Mouse (Mus musculus) kidney, adult 9 months (tissue): ENCODE results near the gene Palm.
"Not testable (repeated sequence)": the region's sequence is repeated elsewhere in the genome, so short reads cannot be mapped to it uniquely, and the experiment has no call there.

Experiments used
- DNase-seq: peaks from one replicate; pipeline ENCODE4 v3.0.0; 2022

The Palm gene

GRCm38 (mm10) chr10:79793051-79793737 lies at the start of gene Palm:
Gene Palm, plus strand, starts transcription at chr10:79793572.
- DNase-seq, result peak; percentile 93

GRCm38 (mm10) chr10:79743650-79744365 lies 49.6 kb upstream of the Palm start:
- DNase-seq, result no peak

DNA sequence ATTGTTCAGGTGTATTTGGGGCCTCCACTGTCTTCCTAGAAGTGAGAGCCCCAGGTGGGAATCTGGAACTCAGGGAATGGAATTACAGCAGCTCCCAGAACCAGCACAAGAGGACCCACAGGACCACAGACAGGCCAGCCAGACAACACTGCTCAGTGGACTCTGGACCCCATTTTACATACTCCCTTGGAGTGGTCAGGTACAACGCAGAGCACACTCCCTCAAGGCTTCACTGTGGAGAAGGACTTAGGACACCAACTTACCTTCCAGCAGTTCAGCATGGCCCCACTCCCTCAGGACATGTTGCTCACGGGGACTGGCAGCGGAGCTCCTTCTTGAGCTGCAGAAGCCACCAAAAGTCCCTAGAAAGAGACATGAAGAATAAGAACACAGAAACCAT lies 48.0 kb upstream of the Palm start:
- DNase-seq, result peak; percentile 57

DNA sequence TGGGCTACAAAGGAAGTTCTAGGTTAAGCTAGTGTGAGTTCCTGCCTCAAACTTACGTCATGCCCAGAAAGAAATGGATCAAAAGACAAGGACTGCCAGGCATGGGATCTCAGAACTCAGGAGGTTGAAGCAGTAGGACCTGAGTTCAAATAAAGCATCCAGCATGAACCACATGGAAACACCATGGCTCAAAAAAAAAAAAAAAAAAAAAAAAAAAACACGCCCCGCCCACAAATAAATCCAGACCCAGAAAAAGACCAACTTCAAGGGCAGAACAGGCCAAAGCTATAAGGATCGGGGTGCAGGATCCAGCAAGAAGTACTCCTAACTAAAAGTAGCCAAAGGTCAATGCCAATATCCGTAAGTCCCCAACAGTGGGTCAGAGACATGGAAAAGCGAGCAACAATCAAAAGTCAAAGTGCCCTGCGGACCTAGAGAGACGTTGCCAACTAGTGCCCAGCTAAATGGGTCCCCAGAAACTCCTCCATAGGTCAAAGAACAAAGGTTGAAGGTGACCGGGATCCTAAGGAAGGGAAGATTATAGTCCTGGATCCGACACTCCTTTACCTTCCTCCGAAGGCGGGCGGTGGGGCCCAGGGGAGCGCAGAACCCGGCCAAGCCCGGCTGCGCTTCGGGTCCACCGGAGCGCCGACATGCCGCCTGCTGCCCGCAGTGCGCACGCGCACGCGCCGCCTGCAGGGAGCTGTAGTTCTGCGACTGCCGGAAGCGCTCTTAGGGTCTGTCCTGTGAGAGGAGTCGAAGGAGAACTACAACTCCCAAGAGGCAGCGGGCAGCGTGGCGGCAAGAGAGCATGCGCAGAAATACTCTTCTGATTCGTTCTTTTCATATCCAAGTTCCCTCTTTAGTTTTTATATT lies 47.2 kb upstream of the Palm start, which contains the start of gene Polrmt:
TSS of gene Polrmt (minus strand) at position 684 of the 876 bp plus-strand sequence.
- DNase-seq, result peak; percentile 99

DNA sequence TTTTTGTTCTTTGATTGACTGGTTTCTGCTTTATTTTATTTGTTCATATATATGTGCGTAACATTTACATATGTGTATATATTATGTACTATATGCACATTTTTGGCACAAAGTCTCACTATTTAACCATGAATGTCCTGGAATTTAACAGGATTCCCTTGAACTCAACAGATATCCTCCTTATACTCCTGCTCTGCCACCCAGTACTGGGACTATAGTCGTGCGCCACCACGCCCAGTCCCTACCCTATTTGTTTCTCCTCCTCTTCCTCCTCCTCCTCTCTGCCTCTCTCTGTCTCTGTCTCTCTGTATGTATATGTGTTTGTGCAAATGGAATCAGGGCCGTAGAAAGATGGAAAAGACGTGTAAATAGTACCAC lies 46.6 kb upstream of the Palm start:
- peak; percentile 42 for DNase-seq

DNA sequence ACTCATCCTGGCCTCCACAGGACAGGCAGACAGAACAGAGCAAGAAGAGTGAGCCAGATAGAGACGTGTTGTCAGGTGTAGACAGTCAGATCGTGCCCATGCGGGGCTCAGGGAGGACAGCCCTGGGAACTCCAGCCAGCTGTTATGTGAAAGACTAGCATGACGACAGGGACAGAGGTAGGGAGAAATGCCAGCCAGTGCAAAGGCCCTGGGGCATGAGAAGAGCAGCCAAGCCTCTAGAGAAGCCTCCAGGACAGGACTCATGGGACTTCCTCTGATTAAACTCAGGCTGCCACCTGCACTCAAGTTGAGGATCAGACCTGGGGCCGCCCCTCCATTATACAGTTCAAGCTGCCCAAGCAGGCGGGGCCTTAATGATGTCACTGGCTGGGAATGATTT lies 44.9 kb upstream of the Palm start:
- DNase-seq, result no peak

- DNase-seq, result peak; percentile 75
Measured at GRCm38 (mm10) chr10:79754856-79755516, 38.4 kb upstream of the Palm start, which contains the start of gene Fgf22. Gene Fgf22, plus strand, starts transcription at chr10:79755076.

DNA sequence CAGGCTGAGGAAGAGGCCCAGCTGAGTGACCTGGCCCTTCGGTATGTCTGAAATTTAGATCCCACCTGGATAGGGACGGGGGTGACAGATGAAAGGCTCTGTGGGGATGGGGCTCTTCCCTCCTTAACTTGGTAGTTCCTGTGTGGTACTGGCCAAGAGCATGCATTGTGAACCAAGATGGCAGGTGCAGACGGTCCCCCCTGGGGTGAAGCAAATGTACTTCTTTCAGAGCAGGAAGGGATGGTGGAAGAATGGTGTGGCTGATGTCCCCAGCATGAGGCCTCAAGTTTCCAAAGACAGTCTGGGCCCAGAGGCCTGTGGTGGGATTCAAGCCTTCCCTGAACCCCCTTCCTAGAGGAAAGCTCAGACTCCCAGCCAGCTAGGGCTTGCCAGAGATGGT lies 37.5 kb upstream of the Palm start:
- no peak for DNase-seq

DNA sequence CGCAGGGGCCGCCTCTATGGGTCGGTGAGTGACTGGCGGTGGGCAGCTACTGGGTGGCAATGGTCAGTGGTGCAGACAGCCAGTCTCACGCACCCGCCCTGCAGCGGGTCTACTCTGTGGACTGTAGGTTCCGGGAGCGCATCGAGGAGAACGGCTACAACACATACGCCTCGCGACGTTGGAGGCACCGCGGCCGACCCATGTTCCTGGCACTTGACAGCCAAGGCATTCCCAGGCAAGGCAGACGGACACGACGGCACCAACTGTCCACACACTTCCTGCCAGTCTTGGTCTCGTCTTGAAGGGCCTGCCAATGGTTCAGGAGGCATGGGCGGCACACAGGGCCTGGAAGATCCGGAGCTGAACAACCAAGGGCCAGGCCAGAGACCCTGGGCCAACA lies 36.7 kb upstream of the Palm start:
- DNase-seq, result no peak

DNA sequence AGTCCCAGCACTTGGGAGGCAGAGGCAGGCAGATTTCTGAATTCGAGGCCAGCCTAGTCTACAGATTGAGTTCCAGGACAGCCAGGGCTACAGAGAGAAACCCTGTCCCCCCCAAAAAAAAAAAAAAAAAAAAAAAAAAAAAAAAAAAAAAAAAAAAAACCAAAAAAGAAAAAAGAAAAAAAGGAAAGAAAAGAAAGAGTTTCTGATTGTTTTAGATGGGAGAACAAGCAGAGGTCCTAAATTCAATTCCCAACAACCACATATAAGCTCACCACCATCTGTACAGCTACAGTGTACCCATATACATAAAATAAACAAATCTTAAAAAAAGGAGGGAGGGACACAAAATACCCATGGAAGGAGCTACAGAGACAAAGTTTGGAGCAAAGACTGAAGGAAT lies 33.7 kb upstream of the Palm start:
- DNase-seq, result not testable (repeated sequence)

GRCm38 (mm10) chr10:79760603-79761143 lies 32.7 kb upstream of the Palm start:
- no peak for DNase-seq

DNA sequence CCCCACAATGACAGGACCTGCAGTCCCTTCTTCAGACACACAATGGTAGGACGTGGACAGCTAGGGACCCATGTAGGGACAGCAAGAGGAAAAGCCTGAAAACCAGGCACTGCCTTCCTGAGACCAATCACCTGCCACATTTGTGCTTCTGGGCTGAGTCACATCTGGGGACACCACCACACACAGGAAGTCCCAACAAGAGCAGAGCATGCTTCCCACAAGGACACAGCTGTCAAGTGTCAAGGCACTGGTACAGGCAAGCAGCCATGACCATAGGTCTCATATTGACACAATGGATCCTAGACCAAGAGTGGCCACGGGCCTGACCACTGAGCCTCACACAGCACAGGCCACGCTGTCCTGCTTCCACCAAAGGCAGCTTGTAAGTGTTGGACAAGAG lies 30.5 kb upstream of the Palm start:
- no peak for DNase-seq

DNA sequence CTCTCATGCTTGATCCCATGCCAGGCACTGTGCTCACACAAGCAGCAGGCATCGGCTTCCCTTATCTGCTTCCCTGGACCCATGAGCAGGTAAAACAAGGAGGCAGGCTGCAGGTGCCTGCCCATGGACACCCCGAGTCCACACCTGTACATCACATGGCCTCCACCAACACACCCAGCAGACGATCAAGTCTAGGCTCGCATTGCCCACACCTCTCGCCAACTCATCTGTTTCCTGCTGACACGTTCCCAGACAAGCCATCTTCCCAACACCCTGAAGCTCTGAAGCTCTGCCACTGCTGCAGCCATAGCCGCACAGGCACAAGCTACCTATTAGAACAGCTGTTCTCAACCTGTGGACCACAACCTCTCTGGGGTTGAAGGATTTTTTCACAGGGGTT lies 29.1 kb upstream of the Palm start:
- no peak for DNase-seq

DNA sequence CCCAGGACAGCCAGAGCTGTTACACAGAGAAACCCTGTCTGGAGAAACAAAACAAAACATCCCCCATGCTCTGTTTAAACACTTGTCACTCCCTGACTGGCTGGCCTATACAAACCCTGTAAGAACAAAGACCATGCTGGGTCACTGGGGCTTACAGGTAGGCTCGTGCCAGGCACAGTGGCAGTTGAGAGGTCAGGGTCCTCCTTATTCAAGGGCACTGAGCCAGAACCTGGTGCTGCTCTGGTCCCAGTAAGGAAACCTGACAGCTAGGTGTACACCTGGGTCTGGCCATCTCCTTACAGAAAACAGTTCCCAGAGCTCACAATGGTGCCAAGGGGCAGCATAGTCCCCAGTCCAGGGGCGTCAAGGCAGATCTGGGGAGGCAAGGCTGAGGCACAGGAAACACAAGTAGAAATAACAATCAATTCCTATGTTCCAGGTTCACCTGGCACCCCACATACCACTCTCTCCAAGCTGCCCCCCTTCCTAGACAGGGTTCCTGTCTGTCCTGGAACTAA lies 28.1 kb upstream of the Palm start:
- DNase-seq, result peak; percentile 45

DNA sequence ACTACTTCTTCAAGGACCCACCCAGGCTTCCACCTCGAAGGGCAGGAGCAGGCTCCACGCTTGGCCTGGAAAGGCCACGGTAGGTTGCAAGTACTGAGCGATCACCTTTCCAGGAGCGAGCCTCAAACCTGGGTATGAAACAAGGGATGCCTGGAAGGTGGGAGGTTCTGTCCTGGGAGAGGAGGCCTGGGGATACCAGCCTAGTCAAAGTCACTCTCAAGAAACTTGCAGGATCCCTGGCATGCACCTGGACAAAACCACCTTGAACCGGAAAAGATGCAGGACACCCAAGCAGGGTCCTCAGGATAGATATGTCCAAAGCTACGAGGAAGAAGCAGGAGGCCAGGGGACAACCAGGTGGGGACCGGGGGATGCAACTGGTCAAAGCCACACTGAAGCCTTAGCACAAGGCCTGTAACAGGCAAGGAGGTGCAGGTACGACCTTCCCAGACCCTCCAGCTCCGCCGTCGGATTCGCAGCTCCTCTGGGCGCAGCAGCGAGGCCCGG lies 27.3 kb upstream of the Palm start:
- DNase-seq, result peak; percentile 43

DNA sequence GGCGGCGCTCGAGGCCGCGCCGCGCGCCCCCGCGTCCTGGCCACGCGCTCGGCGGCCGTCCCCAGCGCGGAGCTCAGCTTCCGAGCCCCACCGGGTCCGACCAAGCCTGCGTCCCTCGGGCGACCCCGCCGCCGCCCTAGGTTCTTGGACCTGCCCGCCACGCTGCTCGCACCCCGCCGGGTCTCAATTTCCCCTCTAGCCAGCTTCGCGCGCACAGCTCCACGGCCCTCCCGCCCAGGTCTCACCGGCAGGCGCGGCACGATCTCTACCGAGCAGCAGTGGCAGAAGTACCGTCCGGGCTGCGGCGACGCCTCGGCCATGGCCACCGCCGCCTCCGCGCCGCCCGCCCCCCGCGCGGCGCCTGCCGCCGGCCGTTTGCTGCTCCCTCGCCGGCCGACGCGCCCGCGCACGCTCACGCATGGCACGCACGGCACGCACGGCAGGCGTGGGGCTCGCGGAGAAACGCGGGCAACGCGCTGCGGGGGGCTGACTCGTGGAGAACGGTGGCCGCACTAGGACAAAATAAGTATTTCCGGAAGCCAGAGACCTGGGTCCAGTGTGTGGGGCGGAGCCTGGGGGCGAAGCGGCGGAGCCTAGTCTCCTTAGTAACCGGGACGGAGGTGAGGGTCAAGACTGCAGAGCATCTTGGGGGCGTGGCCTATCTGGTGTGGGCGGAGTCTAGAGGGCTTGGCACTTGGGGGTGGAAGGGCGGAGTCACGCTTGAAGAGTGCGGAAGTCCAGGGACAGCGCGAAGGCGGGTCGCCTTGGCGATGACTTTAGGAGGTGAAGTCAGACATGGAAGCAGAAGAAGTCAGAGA lies 26.7 kb upstream of the Palm start, which contains the start of gene Rnf126:
TSS of gene Rnf126 (minus strand) at position 445 of the 818 bp plus-strand sequence.
- DNase-seq, result peak; percentile 100

DNA sequence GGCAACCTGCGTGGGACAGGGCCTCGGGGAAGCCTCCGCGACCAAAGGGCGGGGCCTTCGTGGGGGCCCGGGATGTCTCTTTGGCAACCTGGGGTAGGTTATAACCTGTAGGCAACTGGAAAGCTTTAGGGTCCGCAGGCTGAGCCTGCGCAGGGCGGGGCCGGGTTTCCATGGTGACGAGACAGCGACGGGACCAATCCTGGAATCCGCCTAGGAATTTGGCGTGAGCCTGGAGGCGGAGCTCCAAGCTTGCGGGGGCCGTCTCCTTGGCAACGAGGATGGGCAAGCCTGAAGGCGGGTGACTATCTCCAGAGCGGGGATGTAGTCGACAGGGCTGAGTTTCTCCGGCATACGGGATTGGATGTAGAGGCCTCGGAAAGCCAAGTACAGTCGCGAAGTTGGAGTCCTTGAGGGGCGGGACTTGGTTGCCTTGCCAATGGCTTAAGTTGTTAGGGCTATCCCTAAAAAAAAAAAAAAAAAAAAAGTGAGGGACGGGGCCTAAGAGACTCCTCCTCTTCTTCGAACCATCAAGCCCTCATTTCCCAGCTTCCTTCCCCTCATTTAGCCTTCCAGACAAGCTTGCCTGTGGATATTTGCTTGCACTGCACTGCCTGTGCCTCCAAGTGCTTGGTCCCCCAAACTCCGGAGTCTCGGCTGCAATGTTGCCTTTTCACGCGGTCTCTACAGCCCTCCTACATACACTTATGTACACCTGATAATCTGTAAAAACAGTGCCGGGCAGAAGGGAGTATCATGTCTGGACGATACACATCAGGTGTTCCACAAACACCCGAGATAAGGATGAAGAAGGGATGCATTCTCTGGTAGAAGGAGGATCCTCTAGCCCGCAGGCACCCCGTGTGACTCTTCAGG lies 25.8 kb upstream of the Palm start:
- DNase-seq, result peak; percentile 91

DNA sequence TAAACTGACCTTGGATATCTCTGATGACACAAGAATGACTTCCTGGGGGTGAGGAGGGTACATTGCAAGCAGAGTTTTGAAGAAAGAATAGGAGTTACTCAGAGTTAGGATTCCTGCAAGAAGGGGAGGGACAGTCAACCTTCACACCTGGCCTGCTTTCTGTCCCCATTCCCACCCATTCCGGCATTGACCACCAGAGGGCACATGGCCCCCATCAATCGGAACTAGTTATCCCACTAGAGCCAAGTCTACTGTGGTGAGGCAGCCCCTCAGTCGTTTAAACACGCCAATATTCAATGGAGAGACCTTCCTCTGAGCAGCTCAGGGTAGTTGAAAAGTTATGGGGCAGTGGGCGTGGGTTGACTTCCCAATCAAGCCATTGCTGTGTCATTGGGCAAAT lies 25.0 kb upstream of the Palm start:
- peak; percentile 88 for DNase-seq

DNA sequence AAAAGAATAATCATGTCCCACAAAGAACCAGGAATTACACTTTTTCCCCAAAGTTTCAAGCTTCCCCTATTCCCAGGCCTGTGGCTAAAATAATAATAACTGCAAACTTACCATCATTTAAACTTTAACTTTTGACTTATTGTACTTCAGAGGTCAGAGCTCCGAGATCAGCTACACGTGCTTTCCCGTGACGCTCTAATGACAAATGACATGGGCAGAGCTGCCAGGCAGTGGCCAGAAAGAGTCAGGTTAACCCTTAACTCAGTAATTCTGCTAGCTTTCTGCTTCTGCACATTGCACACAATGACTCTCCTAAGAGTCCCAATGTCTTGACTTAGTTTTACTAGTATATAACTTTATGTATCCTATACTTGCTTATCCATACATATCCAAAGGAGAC lies 24.0 kb upstream of the Palm start:
- DNase-seq, result peak; percentile 81

GRCm38 (mm10) chr10:79772320-79772719 lies 21.1 kb upstream of the Palm start:
- DNase-seq, result no peak
